22 mouse cellular contexts compared by ENCODE assay signal in genomic region chr4:63990216-63990615, GRCm38 (mm10).
"Had no signal": no experiment of that assay in that cellular context is flagged by ENCODE, and none has a peak within 500 bp of the region (broad histone marks: within the 10 kb centered on the region; RNA-seq: fewer than 3 reads in every experiment).

No protein-coding gene starts in this region.

- H3K36me3 ChIP-seq: heart, embryonic 10.5 days; heart, embryonic 12.5 days; hindbrain, embryonic 13.5 days; hindbrain, embryonic 15.5 days; limb, embryonic 15.5 days; liver, embryonic 12.5 days had no signal

- DNase-seq: gastrocnemius, postnatal 14 days; gastrocnemius, postnatal 36 days; heart, adult 18-20 months; kidney, adult 18-20 months; kidney, adult 8-10 months; kidney, postnatal 10 days; kidney, postnatal 25 days; kidney, postnatal 4 days; layer of hippocampus, postnatal 36 days; left cerebral cortex, postnatal 4 days; lung, adult 18-20 months had no signal

- H3K27ac ChIP-seq: heart, embryonic 10.5 days; hindbrain, embryonic 13.5 days; hindbrain, embryonic 15.5 days; hindbrain, postnatal 0 days; layer of hippocampus, adult 2 months; limb, embryonic 13.5 days; limb, embryonic 15.5 days; liver, embryonic 12.5 days; liver, embryonic 14.5 days had no signal

- ATAC-seq: hindbrain, postnatal 0 days; intestine, postnatal 0 days; liver, embryonic 12.5 days had no signal

- H3K4me2 ChIP-seq: heart, embryonic 12.5 days; hindbrain, embryonic 13.5 days; hindbrain, embryonic 15.5 days; limb, embryonic 13.5 days; limb, embryonic 15.5 days; liver, embryonic 12.5 days had no signal

- H3K9me3 ChIP-seq: heart, embryonic 10.5 days; heart, embryonic 12.5 days; hindbrain, embryonic 13.5 days; hindbrain, embryonic 15.5 days; limb, embryonic 13.5 days; limb, embryonic 15.5 days; liver, embryonic 12.5 days had no signal

- H3K27me3 ChIP-seq: heart, embryonic 12.5 days; hindbrain, embryonic 13.5 days; hindbrain, embryonic 15.5 days; limb, embryonic 13.5 days; limb, embryonic 15.5 days; liver, embryonic 12.5 days had no signal

- H3K4me1 ChIP-seq: liver, embryonic 12.5 days had no signal

- H3K9ac ChIP-seq: heart, embryonic 12.5 days; hindbrain, embryonic 13.5 days; hindbrain, embryonic 15.5 days; limb, embryonic 13.5 days; limb, embryonic 15.5 days; liver, embryonic 12.5 days; liver, embryonic 14.5 days had no signal

- H3K4me3 ChIP-seq: heart, embryonic 10.5 days; heart, embryonic 12.5 days; hindbrain, embryonic 13.5 days; hindbrain, embryonic 15.5 days; layer of hippocampus, adult 2 months; limb, embryonic 13.5 days; limb, embryonic 15.5 days; liver, embryonic 12.5 days had no signal
